Mouse (Mus musculus) central nervous system, embryonic 14 days (tissue): Measurements from ENCODE around the gene Kif7. TPM values are rescaled to one million over a fixed set of nuclear protein-coding genes. Genes with fewer than 3 reads are reported as not detected.

Source experiments
- polyA plus RNA-seq: library from polyadenylated mRNA; depleted of rRNA; stranded (reverse); fragments of >200 nt; gene quantifications from 2 replicates; pipeline ENCODE4 v1.2.3, GENCODE M21; 2012; rRNA removed

Kif7 gene
- polyA plus RNA-seq = 7.0 and 7.3 TPM in 2 replicates

DNA sequence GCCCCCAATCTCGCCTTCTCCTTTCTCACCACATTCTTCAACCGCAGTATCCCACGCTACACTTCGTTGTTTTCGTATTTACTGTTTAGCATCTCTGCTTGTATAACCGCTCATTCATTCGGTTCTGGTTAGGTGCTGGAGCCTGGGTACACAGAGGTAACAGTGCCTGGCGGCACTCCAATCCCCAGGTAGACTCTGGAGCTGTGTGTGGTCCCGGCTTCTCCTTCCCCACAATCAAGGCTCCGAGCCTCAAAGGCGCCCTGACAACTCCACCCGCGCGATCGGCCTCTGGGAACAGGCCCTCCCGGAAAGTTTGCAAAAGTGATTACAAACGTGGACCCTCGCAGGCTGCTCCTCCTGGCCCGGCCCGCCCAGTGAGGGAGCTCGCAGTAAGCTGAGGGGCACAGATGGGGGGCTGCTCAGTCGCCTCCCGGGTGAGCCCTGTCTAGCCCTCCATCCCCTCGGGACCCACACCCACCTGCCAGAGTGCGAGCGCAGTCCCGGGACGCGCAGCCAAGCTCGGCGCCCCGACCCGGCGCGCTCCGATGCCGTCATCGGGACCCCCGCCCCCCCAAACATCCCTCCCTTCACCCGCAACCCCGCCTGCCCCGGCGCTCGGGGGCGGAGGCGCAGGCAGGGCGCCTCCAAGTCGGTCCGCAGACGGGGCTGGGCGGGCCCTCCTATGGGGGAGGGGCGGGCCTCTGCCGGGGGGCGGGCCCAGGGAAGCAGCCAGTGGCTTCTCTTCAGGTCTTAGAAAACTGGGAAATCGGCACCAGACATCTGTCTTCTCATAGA is at the start of gene Kif7:
Gene Kif7 (minus strand): TSS at position 534 of the 795 bp plus-strand sequence.

DNA sequence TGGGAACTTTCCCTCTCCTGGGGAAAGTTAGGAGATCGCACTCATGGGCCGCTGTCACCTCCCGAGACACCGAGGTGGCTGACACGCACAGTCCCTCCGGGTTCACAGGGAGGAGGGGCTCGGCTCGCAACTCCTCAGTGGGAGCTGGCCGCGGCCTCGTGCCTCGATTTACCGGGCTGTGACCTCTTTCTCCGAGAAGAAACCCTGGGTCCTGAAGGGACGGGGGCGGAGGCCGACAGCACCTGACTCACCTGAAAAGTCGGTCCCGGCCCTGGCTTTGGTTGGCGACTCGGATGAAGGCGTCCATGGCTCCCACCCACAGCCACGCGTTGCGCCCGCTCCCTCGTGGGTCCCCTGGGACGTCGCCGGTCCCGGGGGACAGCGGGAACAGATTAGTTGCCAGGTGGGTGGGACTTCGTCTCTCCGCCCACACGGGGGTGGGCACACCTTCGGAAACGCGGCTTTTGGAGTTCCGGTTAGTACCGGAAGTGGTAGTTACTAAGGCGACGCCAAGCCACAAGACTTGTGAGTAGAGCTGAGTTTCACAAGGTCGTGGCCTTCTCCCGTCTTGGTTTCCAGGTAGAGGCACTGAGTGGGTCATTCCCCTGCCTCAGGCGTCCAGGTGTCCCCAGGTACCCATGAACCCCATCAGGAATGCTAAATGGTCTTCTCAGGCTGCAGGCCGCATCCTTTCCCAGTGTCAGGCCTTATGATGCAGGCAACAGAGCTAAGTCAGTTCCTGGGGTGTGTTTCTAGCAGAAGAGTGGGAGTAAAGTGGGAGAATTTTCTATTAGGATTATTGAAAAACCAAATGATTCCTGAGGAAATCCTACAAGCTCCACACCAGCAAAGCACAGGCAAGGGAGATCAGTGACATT is 27.4 kb upstream of the Kif7 start, which contains the start of the genes Pex11a and Wdr93:
Gene Pex11a (minus strand): TSS at position 473 of the 878 bp plus-strand sequence.
Gene Wdr93 (plus strand): TSS at position 505 of the 878 bp plus-strand sequence.

DNA sequence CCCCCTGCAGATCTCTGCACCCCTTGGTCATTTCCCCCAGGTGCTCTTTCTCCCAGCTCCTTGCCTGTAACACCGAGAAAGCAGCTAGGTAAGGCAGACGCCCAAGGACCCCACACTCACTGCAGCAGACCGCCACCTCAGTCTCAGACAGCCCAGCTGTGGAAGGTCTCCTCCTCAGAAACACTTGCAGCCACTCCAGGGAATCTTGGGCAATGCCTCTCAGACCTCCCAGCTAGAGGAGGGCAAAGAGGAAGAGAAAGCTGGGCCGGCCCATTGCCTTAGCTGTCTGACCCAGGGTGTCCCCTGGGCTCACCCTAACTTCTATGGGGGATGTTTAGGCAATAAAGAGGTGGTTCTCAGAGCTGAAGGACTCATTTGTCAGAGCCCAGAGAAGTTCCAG is 17.1 kb upstream of the Kif7 start, which contains the start of gene Plin1:
Gene Plin1 (minus strand): TSS at position 282 of the 400 bp plus-strand sequence.

DNA sequence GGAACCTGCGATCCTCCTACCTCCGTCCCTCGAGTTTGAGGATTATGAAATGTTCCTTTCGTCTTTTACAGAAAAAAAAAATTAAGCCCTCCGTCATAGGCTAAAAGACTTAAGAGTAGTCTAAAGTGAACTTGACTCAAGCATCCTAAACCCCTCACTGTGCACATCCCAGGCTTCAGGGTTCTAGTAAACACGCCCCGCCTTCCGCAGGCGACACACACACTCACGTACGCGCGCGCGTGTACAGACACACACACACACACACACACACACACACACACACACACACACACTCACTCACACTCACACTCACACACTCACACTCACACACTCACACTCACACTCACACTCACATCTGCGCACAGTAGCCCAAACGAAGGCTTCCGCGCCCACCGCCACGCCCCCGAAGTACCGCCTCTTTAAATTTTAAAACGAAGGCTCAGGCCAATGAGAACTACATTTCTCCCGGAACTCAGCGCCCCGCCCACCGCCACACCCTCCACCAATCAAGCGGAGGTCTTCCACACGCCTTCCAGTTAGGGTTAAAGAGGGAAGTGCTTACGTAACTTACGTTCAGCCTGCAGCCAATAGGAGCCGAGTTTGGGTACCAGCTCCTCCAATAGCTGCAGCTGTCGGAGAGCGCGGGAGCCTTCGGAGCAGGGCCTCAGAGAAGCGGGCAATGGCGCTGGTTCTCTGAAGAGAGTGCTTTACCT is 55.8 kb downstream of the Kif7 start, which contains the start of gene Ticrr:
Gene Ticrr (plus strand): TSS at position 619 of the 713 bp plus-strand sequence.

Other genes starting within 250 kb of the Kif7 start
- gene Polg, start 249.4 kb downstream of the Kif7 start, polyA plus RNA-seq = 50.3 and 54.1 TPM in 2 replicates
- gene Rhcg, start 98.1 kb downstream of the Kif7 start, polyA plus RNA-seq = 3.4 and 3.7 TPM in 2 replicates
- 4.1 and 4.8 TPM in 2 replicates for gene Ticrr, start 55.5 kb downstream of the Kif7 start, polyA plus RNA-seq
- gene Plin1, start 17.2 kb upstream of the Kif7 start, polyA plus RNA-seq = 0.12 and 0.20 TPM in 2 replicates
- gene Pex11a, start 27.4 kb upstream of the Kif7 start, polyA plus RNA-seq = 12.4 and 14.1 TPM in 2 replicates
- gene Wdr93, start 27.4 kb upstream of the Kif7 start, polyA plus RNA-seq = 0.29 and 0.41 TPM in 2 replicates
- gene Mesp1, start 78.1 kb upstream of the Kif7 start, polyA plus RNA-seq = 0.05 and 0.07 TPM in 2 replicates
- gene Mesp2, start 95.0 kb upstream of the Kif7 start, polyA plus RNA-seq = 0.90 and 1.2 TPM in 2 replicates
- 5.1 and 9.9 TPM in 2 replicates for gene Anpep, start 145.3 kb upstream of the Kif7 start, polyA plus RNA-seq
- 46.1 and 51.1 TPM in 2 replicates for gene Ap3s2, start 204.9 kb upstream of the Kif7 start, polyA plus RNA-seq
- 10.2 and 12.0 TPM in 2 replicates for gene Arpin, start 219.6 kb upstream of the Kif7 start, polyA plus RNA-seq